Mouse (Mus musculus) heart, postnatal 0 days (tissue): ENCODE results near the gene 9530077C05Rik.

Experiments
- CTCF ChIP-seq: IDR thresholded peaks from 2 replicates; pipeline ENCODE4 v1.5.1; 2016; ENCODE audit warnings: antibody characterized with exemption, control low read depth, low read depth
- EP300 ChIP-seq: IDR thresholded peaks from 2 replicates; pipeline ENCODE4 v1.6.1; 2016; ENCODE audit warnings: antibody characterized with exemption, low read depth

DNA sequence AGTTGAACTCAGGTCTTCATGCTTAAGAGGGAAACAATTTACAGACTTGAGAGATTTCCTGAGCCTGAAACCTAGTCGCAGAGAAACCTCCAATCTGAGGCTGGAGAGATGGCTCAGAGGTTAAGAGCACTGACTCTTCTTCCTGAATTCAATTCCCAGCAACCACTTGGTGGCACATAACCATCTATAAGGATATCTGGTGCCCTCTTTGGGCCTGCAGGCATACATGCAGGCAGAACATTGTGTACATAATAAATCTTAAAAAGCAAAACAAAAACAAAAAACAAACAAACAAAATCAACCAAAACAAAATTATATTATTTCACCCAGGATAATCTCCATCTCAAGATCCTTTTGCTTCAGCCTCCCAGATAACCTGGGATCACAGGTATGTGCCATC lies 27.5 kb downstream of the 9530077C05Rik start:
- no peak for TF ChIP-seq CTCF
- no peak for TF ChIP-seq EP300
